Mouse (Mus musculus) embryonic facial prominence, embryonic 11.5 days (tissue): Measurements from ENCODE around the gene Pdzrn4. TPM values are rescaled to one million over a fixed set of nuclear protein-coding genes. Genes with fewer than 3 reads are reported as not detected.
"Not testable (repeated sequence)": the region's sequence is repeated elsewhere in the genome, so short reads cannot be mapped to it uniquely, and the experiment has no call there.

Experiments
- ATAC-seq: fragments of 200-750 bp; cut with Nextera tagmentation; replicated peaks from 2 replicates; pipeline ENCODE4 v1.8.0; 2017; ENCODE audit warnings: low read depth; ENCODE audit not compliant: insufficient number of reproducible peaks, low FRiP score, low TSS enrichment
- DNase-seq: peaks from one replicate; pipeline ENCODE4 v3.0.0-alpha.2; 2015; ENCODE audit warnings: low spot score
- H3K27ac ChIP-seq: fragments of 300-500 bp; sonication (generic); replicated peaks from 2 replicates; pipeline ENCODE4 v1.5.1; 2014; ENCODE audit warnings: mild to moderate bottlenecking, low read depth, low read length, control low read depth
- H3K27me3 ChIP-seq: fragments of 300-500 bp; sonication (generic); 2 replicates; pipeline ENCODE4 v1.6.1; 2014; ENCODE audit warnings: mild to moderate bottlenecking, low read length, moderate library complexity, mixed read lengths; ENCODE audit not compliant: control insufficient read depth, insufficient read depth
- H3K36me3 ChIP-seq: fragments of 300-500 bp; sonication (generic); replicated peaks from 2 replicates; pipeline ENCODE4 v1.6.1; 2014; ENCODE audit warnings: low read depth, mild to moderate bottlenecking, low read length, moderate library complexity, mixed read lengths; ENCODE audit not compliant: control insufficient read depth, insufficient read depth
- H3K4me1 ChIP-seq: fragments of 300-500 bp; sonication (generic); 2 replicates; pipeline ENCODE4 v1.6.1; 2014; ENCODE audit warnings: low read length, mixed read lengths; ENCODE audit not compliant: control insufficient read depth, insufficient read depth
- H3K4me2 ChIP-seq: fragments of 300-500 bp; sonication (generic); 2 replicates; pipeline ENCODE4 v1.6.1; 2014; ENCODE audit warnings: low read depth, mild to moderate bottlenecking, control low read depth, low read length, moderate library complexity
- H3K4me3 ChIP-seq: fragments of 300-500 bp; sonication (generic); 2 replicates; pipeline ENCODE4 v1.5.1; 2014; ENCODE audit warnings: low read depth, low read length, control low read depth
- H3K9ac ChIP-seq: fragments of 300-500 bp; sonication (generic); replicated peaks from 2 replicates; pipeline ENCODE4 v1.6.1; 2014; ENCODE audit warnings: mild to moderate bottlenecking, control low read depth, low read length
- H3K9me3 ChIP-seq: fragments of 300-500 bp; sonication (generic); replicated peaks from 2 replicates; pipeline ENCODE4 v1.6.1; 2016; ENCODE audit warnings: mild to moderate bottlenecking, low read length, inconsistent platforms, mixed read lengths; ENCODE audit not compliant: control insufficient read depth
- WGBS: fragments of 180-500 bp; shearing (Covaris S2); extraction: QIAGEN DNeasy Blood & Tissue Kit; methylation state at CpG from one replicate; pipeline ENCODE4 v1.1.7; 2014; 5-methylcytosine and 5-hydroxymethylcytosine counted together
- polyA plus RNA-seq: library from polyadenylated mRNA; unstranded; fragments of >200 nt; fragmentation: Nextera tagmentation; extraction: Ambion mirVana; gene quantifications from 2 replicates; pipeline ENCODE4 v1.2.1, GENCODE M21; 2014

Pdzrn4 gene
- 2.8 and 3.2 TPM in 2 replicates for polyA plus RNA-seq

DNA sequence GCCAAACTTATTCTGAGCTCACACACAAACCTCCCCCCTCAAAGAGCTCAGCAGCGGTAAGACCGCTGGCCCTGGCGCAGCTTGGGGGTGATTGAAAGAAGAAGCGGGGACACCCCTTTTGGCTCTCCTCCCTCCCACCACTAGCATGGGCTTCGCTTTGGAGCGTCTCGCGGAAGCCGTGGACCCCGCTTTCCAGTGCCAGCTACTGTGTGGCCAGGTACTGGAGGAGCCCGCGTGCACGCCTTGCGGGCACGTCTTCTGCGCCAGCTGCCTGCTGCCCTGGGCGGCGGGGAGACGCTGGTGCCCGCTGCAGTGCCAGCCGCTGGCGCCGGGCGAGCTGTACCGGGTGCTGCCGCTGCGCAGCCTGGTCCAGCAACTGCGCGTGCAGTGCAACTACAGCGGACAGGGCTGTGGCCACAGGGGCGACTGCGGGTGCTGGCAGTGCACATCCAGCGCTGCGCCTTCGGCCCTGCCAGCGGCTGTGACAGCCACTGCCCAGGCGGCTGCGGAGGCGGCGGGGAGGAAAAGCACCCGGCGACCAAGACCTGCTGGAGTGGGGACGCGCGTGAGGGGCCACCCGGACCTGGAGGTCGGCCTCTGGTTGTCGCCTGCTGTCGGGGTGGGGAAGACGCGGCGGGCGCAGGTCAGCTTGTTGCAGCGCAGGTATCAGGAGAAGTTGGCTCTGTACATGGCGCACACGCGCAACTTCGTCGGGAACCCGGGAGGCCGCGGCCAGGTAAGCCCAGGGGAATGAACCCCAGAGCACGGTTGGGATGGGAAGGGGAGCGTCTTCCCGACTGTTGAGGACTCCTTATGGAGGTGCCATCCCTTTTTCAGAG, at the start of gene Pdzrn4:
TSS of gene Pdzrn4 (plus strand) at position 112 of the 839 bp plus-strand sequence.
- under 1% methylated on average over 64 of the region's 65 CpGs for WGBS
- Histone ChIP-seq H3K9me3 (no peaks in the 10 kb centered on the region), H3K27me3 (peaks cover 11% of the 10 kb centered on the region; the same call in 1 of the 2 replicates), H3K4me1 (no peaks in the 10 kb centered on the region), H3K27ac (no peak within 1 kb of the TSS), H3K4me3 (peak within 1 kb of the TSS; percentile 51), H3K9ac (peak within 1 kb of the TSS; percentile 63), H3K4me2 (peak within 1 kb of the TSS; percentile 96), H3K36me3 (no peaks in the 10 kb centered on the region)
- ATAC-seq (peak; percentile 67), DNase-seq (peak; percentile 53)

DNA sequence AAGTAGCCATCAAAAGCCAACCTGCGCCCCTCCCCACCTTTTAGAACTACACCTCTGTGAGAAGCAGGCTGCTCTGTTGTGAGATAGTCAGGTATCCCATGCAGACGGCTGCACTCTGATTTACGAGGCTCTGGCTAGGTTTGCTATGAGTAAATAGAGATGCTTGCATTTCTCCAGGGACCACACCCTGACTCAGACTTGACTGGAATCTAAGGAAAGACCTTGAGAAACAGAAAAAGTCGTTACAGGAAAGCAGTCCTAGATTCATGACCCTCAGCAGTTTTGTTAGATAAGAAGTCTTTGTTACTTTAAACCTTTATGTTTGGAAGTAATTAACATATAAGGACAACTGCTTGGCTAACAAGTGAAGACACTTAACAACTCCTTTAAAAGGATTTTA, 49.3 kb upstream of the Pdzrn4 start:
- no peak overlapping the region for H3K4me2 ChIP-seq
- H3K36me3 ChIP-seq: no peaks in the 10 kb centered on the region
- WGBS: 52% methylated on average over 4 of the region's 4 CpGs
- ATAC-seq (no peak), DNase-seq (no peak)
- peaks cover 3% of the 10 kb centered on the region; the same call in 1 of the 2 replicates for H3K4me1 ChIP-seq
- no peak overlapping the region for H3K27ac ChIP-seq
- H3K4me3 ChIP-seq: no peak overlapping the region
- no peak overlapping the region for H3K9ac ChIP-seq
- no peaks in the 10 kb centered on the region for H3K27me3 ChIP-seq
- no peaks in the 10 kb centered on the region for H3K9me3 ChIP-seq

DNA sequence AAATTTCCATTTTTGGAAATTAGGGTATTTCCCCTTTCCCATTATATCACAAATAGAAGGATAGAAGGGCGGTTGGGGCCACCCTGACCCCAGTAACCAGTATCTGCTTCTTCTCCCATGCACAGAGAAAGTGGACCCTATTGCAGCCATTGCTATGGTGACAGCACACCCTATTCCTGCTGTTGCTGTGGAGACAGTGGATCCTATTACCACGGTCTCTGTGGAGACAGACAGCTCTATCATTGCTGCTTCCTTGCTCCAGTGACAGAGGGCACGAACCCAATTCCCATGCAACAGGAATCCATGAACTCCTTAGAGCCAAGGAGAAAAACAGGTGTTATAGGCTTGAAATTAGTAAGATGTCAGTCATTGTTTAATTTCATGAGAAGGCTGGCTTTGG, 48.8 kb upstream of the Pdzrn4 start:
- no peak overlapping the region for H3K9ac ChIP-seq
- H3K4me3 ChIP-seq: no peak overlapping the region
- WGBS: 27% methylated on average over 3 of the region's 3 CpGs
- peak; percentile 54 for DNase-seq
- ATAC-seq: 0 out of 2 replicates have a peak, but pooled peaks have one; percentile 65
- H3K27me3 ChIP-seq: no peaks in the 10 kb centered on the region
- no peaks in the 10 kb centered on the region for H3K36me3 ChIP-seq
- no peaks in the 10 kb centered on the region for H3K9me3 ChIP-seq
- no peak overlapping the region for H3K4me2 ChIP-seq
- H3K4me1 ChIP-seq: peaks cover 3% of the 10 kb centered on the region; the same call in 1 of the 2 replicates
- H3K27ac ChIP-seq: no peak overlapping the region

DNA sequence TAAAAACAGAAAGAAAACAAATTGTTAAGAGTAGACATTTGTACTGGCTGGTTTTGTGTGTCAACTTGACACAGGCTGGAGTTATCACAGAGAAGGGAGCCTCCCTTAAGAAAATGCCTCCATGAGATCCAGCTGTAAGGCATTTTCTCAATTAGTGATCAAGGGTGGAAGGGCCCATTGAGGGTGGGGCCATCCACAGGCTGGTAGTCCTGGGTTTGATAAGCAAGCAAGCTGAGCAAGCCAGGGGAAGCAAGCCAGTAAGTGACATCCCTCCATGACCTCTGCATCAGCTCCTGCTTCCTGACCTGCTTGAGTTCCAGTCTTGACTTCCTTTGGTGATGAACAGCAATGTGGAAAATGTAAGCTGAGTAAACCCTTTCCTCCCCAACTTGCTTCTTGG, 48.2 kb upstream of the Pdzrn4 start:
- ATAC-seq, H3K36me3 ChIP-seq, H3K4me2 ChIP-seq, H3K27me3 ChIP-seq, H3K4me3 ChIP-seq, H3K27ac ChIP-seq, H3K9me3 ChIP-seq, H3K9ac ChIP-seq, H3K4me1 ChIP-seq, DNase-seq: not testable (repeated sequence)

DNA sequence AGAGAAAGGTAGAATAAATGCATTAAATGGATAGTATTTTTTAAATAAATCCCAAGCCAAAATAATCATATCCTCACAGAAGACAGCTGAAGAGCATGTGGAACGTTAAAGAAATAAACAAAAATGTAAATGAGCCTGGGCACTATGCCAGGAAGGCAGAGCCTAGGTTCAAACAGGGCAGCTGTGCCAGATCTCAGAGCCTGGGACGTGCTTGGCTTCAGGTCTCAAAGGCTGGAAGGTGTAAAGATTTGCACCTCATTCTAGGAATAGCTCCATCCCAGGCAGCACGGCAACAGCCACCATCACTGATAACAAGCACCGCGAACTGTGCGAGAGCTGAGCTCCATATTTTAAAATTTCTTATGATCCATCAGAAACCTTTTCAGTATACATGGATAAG, 32.5 kb upstream of the Pdzrn4 start:
- WGBS: 81% methylated on average over 6 of the region's 6 CpGs

DNA sequence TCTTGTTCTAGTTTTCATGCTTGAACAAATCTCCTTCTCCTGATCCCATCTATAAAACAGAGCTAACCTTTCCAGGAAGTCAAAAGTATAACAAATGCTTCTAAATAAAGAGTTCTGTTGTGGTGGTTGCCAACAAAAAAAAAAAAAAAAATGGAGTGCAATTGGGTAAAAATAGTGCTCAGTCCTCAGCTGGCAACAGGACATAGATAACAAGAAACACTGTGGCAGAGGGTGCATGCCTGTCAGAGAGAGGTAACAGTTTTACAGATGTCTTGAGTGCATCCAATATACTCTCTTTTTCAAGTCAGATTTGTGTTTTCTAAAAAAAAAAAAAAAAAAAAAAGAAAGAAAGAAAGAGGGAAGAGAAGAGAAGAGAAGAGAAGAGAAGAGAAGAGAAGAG, 32.1 kb upstream of the Pdzrn4 start:
- ATAC-seq (no peak), DNase-seq (no peak)
- H3K9ac ChIP-seq: no peak overlapping the region
- H3K27ac ChIP-seq: no peak overlapping the region
- H3K27me3 ChIP-seq: no peaks in the 10 kb centered on the region
- H3K4me1 ChIP-seq: no peaks in the 10 kb centered on the region
- no peak overlapping the region for H3K4me2 ChIP-seq
- H3K4me3 ChIP-seq: no peak overlapping the region
- H3K9me3 ChIP-seq: no peaks in the 10 kb centered on the region
- H3K36me3 ChIP-seq: no peaks in the 10 kb centered on the region

More for the DNA sequence above, 32.5 kb upstream of the Pdzrn4 start:
- Histone ChIP-seq H3K9ac (no peak overlapping the region), H3K9me3 (no peaks in the 10 kb centered on the region), H3K4me3 (no peak overlapping the region), H3K4me2 (no peak overlapping the region), H3K27ac (no peak overlapping the region), H3K4me1 (no peaks in the 10 kb centered on the region), H3K27me3 (no peaks in the 10 kb centered on the region), H3K36me3 (no peaks in the 10 kb centered on the region)
- DNase-seq: no peak
- no peak for ATAC-seq

DNA sequence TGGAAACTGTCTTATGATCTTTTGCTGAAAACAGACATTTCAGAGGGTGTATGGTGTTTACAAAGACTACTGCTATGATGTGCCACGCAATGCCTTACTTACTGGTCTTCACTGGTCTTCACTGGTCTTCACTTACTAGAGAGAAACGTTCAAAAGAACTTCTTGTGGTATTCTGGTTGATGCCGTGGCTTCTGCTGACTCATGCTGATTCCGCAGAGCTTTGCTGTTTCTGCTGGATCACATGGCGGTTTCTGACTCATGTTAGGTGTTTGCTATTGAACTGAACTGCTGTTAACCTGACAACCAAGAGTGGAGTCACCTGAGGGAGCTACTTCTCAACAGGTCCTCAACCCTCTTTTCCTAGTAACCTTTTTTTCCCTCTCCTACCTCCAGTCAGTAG, 1.9 kb upstream of the Pdzrn4 start:
- H3K9ac ChIP-seq: no peak overlapping the region
- no peak for ATAC-seq
- no peak overlapping the region for H3K27ac ChIP-seq
- no peak overlapping the region for H3K4me3 ChIP-seq
- DNase-seq: no peak
- H3K36me3 ChIP-seq: no peaks in the 10 kb centered on the region
- peaks cover 11% of the 10 kb centered on the region; the same call in 1 of the 2 replicates for H3K27me3 ChIP-seq
- WGBS: 83% methylated on average over 5 of the region's 5 CpGs
- H3K4me2 ChIP-seq: no peak overlapping the region
- no peaks in the 10 kb centered on the region for H3K4me1 ChIP-seq
- H3K9me3 ChIP-seq: no peaks in the 10 kb centered on the region

DNA sequence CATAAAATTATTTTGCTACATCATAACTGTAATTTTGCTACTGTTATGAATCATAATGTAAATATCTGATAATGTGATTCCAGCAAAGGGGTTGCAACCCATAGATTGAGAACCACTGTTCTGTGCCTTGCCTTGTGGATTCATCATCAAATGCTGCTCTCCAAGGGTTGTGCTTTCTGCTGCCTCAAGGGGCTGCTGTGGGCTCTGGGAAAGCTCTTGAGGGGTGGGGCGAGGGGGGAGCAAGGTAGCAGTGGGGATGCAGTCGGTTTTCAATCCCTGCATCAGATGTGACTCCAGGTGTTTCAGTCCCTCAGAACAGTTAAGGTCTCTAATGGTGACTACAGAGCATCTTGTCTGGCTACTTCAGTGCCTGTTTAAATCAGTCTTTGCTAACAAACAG, 2.1 kb downstream of the Pdzrn4 start:
- WGBS: 37% methylated on average over 2 of the region's 2 CpGs

More for the DNA sequence above, 2.1 kb downstream of the Pdzrn4 start:
- no peaks in the 10 kb centered on the region for H3K4me1 ChIP-seq
- H3K9me3 ChIP-seq: no peaks in the 10 kb centered on the region
- no peak overlapping the region for H3K4me3 ChIP-seq
- H3K27ac ChIP-seq: no peak overlapping the region
- peaks cover 11% of the 10 kb centered on the region; the same call in 1 of the 2 replicates for H3K27me3 ChIP-seq
- no peak overlapping the region for H3K4me2 ChIP-seq
- H3K36me3 ChIP-seq: no peaks in the 10 kb centered on the region
- no peak overlapping the region for H3K9ac ChIP-seq
- ATAC-seq (no peak), DNase-seq (peak; percentile 13)
